Mouse (Mus musculus): Measurements from ENCODE around the gene Nkain2. TPM values are rescaled to one million over a fixed set of nuclear protein-coding genes. Genes with fewer than 3 reads are reported as not detected.

The Nkain2 gene
- polyA plus RNA-seq, 1 experiment from 2014 or later, result 1.00 TPM

- H3K27me3 ChIP-seq (ENCODE audit: control insufficient read depth, insufficient read depth, low read length), result no peaks in the 10 kb centered on the region
- no peak overlapping the region for H3K4me2 ChIP-seq (ENCODE audit: low read depth, low read length)
- H3K4me3 ChIP-seq (ENCODE audit: low read depth, low read length), result no peak overlapping the region
- no peaks in the 10 kb centered on the region for H3K9me3 ChIP-seq (replicated peaks; ENCODE audit: control insufficient read depth, low read length)
- no peaks in the 10 kb centered on the region for H3K4me1 ChIP-seq (ENCODE audit: control insufficient read depth, insufficient read depth, low read length)
- no peak for DNase-seq (ENCODE audit: low spot score)
- no peak overlapping the region for H3K27ac ChIP-seq (replicated peaks; ENCODE audit: low read depth, low read length)
- ATAC-seq (replicated peaks; ENCODE audit: insufficient number of reproducible peaks, low FRiP score, low TSS enrichment, low read depth), result no peak
- no peak overlapping the region for H3K9ac ChIP-seq (replicated peaks; ENCODE audit: low read length)
- no peaks in the 10 kb centered on the region for H3K36me3 ChIP-seq (replicated peaks; ENCODE audit: control insufficient read depth, insufficient read depth, low read depth, low read length)
- 69% methylated on average over 1 of the region's 1 CpGs for WGBS
Measured at GRCm38 (mm10) chr10:32029996-32030395, 860.3 kb downstream of the Nkain2 start.

GRCm38 (mm10) chr10:32018385-32018784 is 871.9 kb downstream of the Nkain2 start:
- Histone ChIP-seq H3K27ac (replicated peaks; ENCODE audit: low read depth, low read length) (no peak overlapping the region), H3K4me2 (ENCODE audit: low read depth, low read length) (no peak overlapping the region), H3K4me3 (ENCODE audit: low read depth, low read length) (no peak overlapping the region), H3K27me3 (ENCODE audit: control insufficient read depth, insufficient read depth, low read length) (no peaks in the 10 kb centered on the region), H3K36me3 (replicated peaks; ENCODE audit: control insufficient read depth, insufficient read depth, low read depth, low read length) (no peaks in the 10 kb centered on the region), H3K4me1 (ENCODE audit: control insufficient read depth, insufficient read depth, low read length) (no peaks in the 10 kb centered on the region), H3K9me3 (replicated peaks; ENCODE audit: control insufficient read depth, low read length) (no peaks in the 10 kb centered on the region), H3K9ac (replicated peaks; ENCODE audit: low read length) (no peak overlapping the region)
- ATAC-seq (replicated peaks; ENCODE audit: insufficient number of reproducible peaks, low FRiP score, low TSS enrichment, low read depth) (no peak), DNase-seq (ENCODE audit: low spot score) (no peak)
- WGBS, result 73% methylated on average over 1 of the region's 1 CpGs

- Histone ChIP-seq H3K36me3 (replicated peaks; ENCODE audit: control insufficient read depth, insufficient read depth, low read depth, low read length) (no peaks in the 10 kb centered on the region), H3K4me2 (ENCODE audit: low read depth, low read length) (no peak overlapping the region), H3K9ac (replicated peaks; ENCODE audit: low read length) (no peak overlapping the region), H3K4me3 (ENCODE audit: low read depth, low read length) (no peak overlapping the region), H3K4me1 (ENCODE audit: control insufficient read depth, insufficient read depth, low read length) (no peaks in the 10 kb centered on the region), H3K27ac (replicated peaks; ENCODE audit: low read depth, low read length) (no peak overlapping the region), H3K9me3 (replicated peaks; ENCODE audit: control insufficient read depth, low read length) (no peaks in the 10 kb centered on the region), H3K27me3 (ENCODE audit: control insufficient read depth, insufficient read depth, low read length) (no peaks in the 10 kb centered on the region)
- ATAC-seq (replicated peaks; ENCODE audit: insufficient number of reproducible peaks, low FRiP score, low TSS enrichment, low read depth) (no peak), DNase-seq (ENCODE audit: low spot score) (no peak)
- 86% methylated on average over 1 of the region's 1 CpGs for WGBS
Measured at GRCm38 (mm10) chr10:32001216-32001753, 889.0 kb downstream of the Nkain2 start.

GRCm38 (mm10) chr10:31993205-31993604 is 897.1 kb downstream of the Nkain2 start:
- DNase-seq (ENCODE audit: low spot score), result no peak
- 78% methylated on average over 1 of the region's 1 CpGs for WGBS

GRCm38 (mm10) chr10:31978387-31978786 is 911.9 kb downstream of the Nkain2 start:
- Histone ChIP-seq H3K27ac (replicated peaks; ENCODE audit: low read depth, low read length) (no peak overlapping the region), H3K4me1 (ENCODE audit: control insufficient read depth, insufficient read depth, low read length) (no peaks in the 10 kb centered on the region), H3K9ac (replicated peaks; ENCODE audit: low read length) (no peak overlapping the region), H3K9me3 (replicated peaks; ENCODE audit: control insufficient read depth, low read length) (no peaks in the 10 kb centered on the region), H3K36me3 (replicated peaks; ENCODE audit: control insufficient read depth, insufficient read depth, low read depth, low read length) (no peaks in the 10 kb centered on the region), H3K27me3 (ENCODE audit: control insufficient read depth, insufficient read depth, low read length) (no peaks in the 10 kb centered on the region), H3K4me3 (ENCODE audit: low read depth, low read length) (no peak overlapping the region), H3K4me2 (ENCODE audit: low read depth, low read length) (no peak overlapping the region)
- DNase-seq (ENCODE audit: low spot score) (no peak), ATAC-seq (replicated peaks; ENCODE audit: insufficient number of reproducible peaks, low FRiP score, low TSS enrichment, low read depth) (no peak)

More at GRCm38 (mm10) chr10:31993205-31993604, 897.1 kb downstream of the Nkain2 start:
- H3K4me2 ChIP-seq (ENCODE audit: low read depth, low read length), result no peak overlapping the region
- no peak overlapping the region for H3K27ac ChIP-seq (replicated peaks; ENCODE audit: low read depth, low read length)
- no peaks in the 10 kb centered on the region for H3K36me3 ChIP-seq (replicated peaks; ENCODE audit: control insufficient read depth, insufficient read depth, low read depth, low read length)
- no peaks in the 10 kb centered on the region for H3K4me1 ChIP-seq (ENCODE audit: control insufficient read depth, insufficient read depth, low read length)
- H3K9me3 ChIP-seq (replicated peaks; ENCODE audit: control insufficient read depth, low read length), result no peaks in the 10 kb centered on the region
- no peak overlapping the region for H3K4me3 ChIP-seq (ENCODE audit: low read depth, low read length)
- H3K27me3 ChIP-seq (ENCODE audit: control insufficient read depth, insufficient read depth, low read length), result no peaks in the 10 kb centered on the region
- H3K9ac ChIP-seq (replicated peaks; ENCODE audit: low read length), result no peak overlapping the region
- no peak for ATAC-seq (replicated peaks; ENCODE audit: insufficient number of reproducible peaks, low FRiP score, low TSS enrichment, low read depth)

- Histone ChIP-seq H3K27ac (replicated peaks; ENCODE audit: low read depth, low read length) (no peak overlapping the region), H3K4me2 (ENCODE audit: low read depth, low read length) (no peak overlapping the region), H3K27me3 (ENCODE audit: control insufficient read depth, insufficient read depth, low read length) (no peaks in the 10 kb centered on the region), H3K36me3 (replicated peaks; ENCODE audit: control insufficient read depth, insufficient read depth, low read depth, low read length) (no peaks in the 10 kb centered on the region), H3K4me1 (ENCODE audit: control insufficient read depth, insufficient read depth, low read length) (no peaks in the 10 kb centered on the region), H3K4me3 (ENCODE audit: low read depth, low read length) (no peak overlapping the region), H3K9me3 (replicated peaks; ENCODE audit: control insufficient read depth, low read length) (no peaks in the 10 kb centered on the region), H3K9ac (replicated peaks; ENCODE audit: low read length) (no peak overlapping the region)
- no peak for DNase-seq (ENCODE audit: low spot score)
- WGBS, result 76% methylated on average over 2 of the region's 2 CpGs
- ATAC-seq (replicated peaks; ENCODE audit: insufficient number of reproducible peaks, low FRiP score, low TSS enrichment, low read depth), result no peak
Measured at GRCm38 (mm10) chr10:31947178-31947726, 943.0 kb downstream of the Nkain2 start.

- H3K9ac ChIP-seq (replicated peaks; ENCODE audit: low read length), result no peak overlapping the region
- no peak overlapping the region for H3K4me2 ChIP-seq (ENCODE audit: low read depth, low read length)
- H3K4me3 ChIP-seq (ENCODE audit: low read depth, low read length), result no peak overlapping the region
- H3K9me3 ChIP-seq (replicated peaks; ENCODE audit: control insufficient read depth, low read length), result no peaks in the 10 kb centered on the region
- DNase-seq (ENCODE audit: low spot score), result no peak
- H3K36me3 ChIP-seq (replicated peaks; ENCODE audit: control insufficient read depth, insufficient read depth, low read depth, low read length), result no peaks in the 10 kb centered on the region
- no peak overlapping the region for H3K27ac ChIP-seq (replicated peaks; ENCODE audit: low read depth, low read length)
- H3K4me1 ChIP-seq (ENCODE audit: control insufficient read depth, insufficient read depth, low read length), result no peaks in the 10 kb centered on the region
- no peaks in the 10 kb centered on the region for H3K27me3 ChIP-seq (ENCODE audit: control insufficient read depth, insufficient read depth, low read length)
- 93% methylated on average over 2 of the region's 2 CpGs for WGBS
- ATAC-seq (replicated peaks; ENCODE audit: insufficient number of reproducible peaks, low FRiP score, low TSS enrichment, low read depth), result no peak
Measured at GRCm38 (mm10) chr10:31931961-31932360, 958.3 kb downstream of the Nkain2 start.

GRCm38 (mm10) chr10:31927657-31928056 is 962.6 kb downstream of the Nkain2 start:
- Histone ChIP-seq H3K36me3 (replicated peaks; ENCODE audit: control insufficient read depth, insufficient read depth, low read depth, low read length) (no peaks in the 10 kb centered on the region), H3K9ac (replicated peaks; ENCODE audit: low read length) (no peak overlapping the region), H3K27me3 (ENCODE audit: control insufficient read depth, insufficient read depth, low read length) (no peaks in the 10 kb centered on the region), H3K9me3 (replicated peaks; ENCODE audit: control insufficient read depth, low read length) (no peaks in the 10 kb centered on the region), H3K4me1 (ENCODE audit: control insufficient read depth, insufficient read depth, low read length) (no peaks in the 10 kb centered on the region), H3K27ac (replicated peaks; ENCODE audit: low read depth, low read length) (no peak overlapping the region), H3K4me3 (ENCODE audit: low read depth, low read length) (no peak overlapping the region), H3K4me2 (ENCODE audit: low read depth, low read length) (no peak overlapping the region)
- ATAC-seq (replicated peaks; ENCODE audit: insufficient number of reproducible peaks, low FRiP score, low TSS enrichment, low read depth) (no peak), DNase-seq (ENCODE audit: low spot score) (no peak)
- 75% methylated on average over 5 of the region's 5 CpGs for WGBS

All from embryonic facial prominence, embryonic 11.5 days (tissue).